ENCODE assay signal across 9 mouse cellular contexts in genomic region chr15:81064143-81064542, GRCm38 (mm10).
DNase-seq lines count a peak whose midpoint lies in the region; ATAC-seq and TF ChIP-seq lines count a peak whose summit lies in the region.
"Had no signal": no experiment of that assay in that cellular context is flagged by ENCODE, and none has a peak within 500 bp of the region (broad histone marks: within the 10 kb centered on the region; RNA-seq: fewer than 3 reads in every experiment).

No protein-coding gene starts in this region.

- no peak overlapping the region for H3K4me3 ChIP-seq in ES-E14 (ENCODE audit: insufficient read depth in 1 of 2, low read depth in 1 of 2, low read length in 2 of 2, poor library complexity in 1 of 2, severe bottlenecking in 1 of 2)
- H3K4me3 ChIP-seq in stomach, postnatal 0 days (ENCODE audit: low read depth, low read length): no peak overlapping the region
- H3K4me3 ChIP-seq in intestine, embryonic 16.5 days (ENCODE audit: low read length): no peak overlapping the region
- H3K4me3 ChIP-seq: heart, embryonic 13.5 days had no signal

- no peak for TF ChIP-seq EP300 in stomach, postnatal 0 days (optimal IDR thresholded peaks at IDR 0.05)

- peak; percentile 17 to 24 for DNase-seq in adrenal gland, postnatal 36 days
- DNase-seq in adrenal gland, adult 18-20 months (ENCODE audit: low spot score in 2 of 2): no peak
- DNase-seq in layer of hippocampus, adult 9-11 months: peak; percentile 34
- no peak for DNase-seq in layer of hippocampus, postnatal 36 days
- peak; percentile 40 for DNase-seq in ES-E14 (ENCODE audit: low read depth, low spot score)
- DNase-seq in embryo, embryonic 11 days: peak; percentile 56
- DNase-seq in stomach, postnatal 0 days (ENCODE audit: low spot score): no peak

- no peak overlapping the region for H3K27ac ChIP-seq in ES-E14 (ENCODE audit: insufficient read depth, low read depth, low read length, poor library complexity, severe bottlenecking)
- H3K27ac ChIP-seq in stomach, postnatal 0 days (replicated peaks): no peak overlapping the region
- no peak overlapping the region for H3K27ac ChIP-seq in intestine, embryonic 16.5 days (ENCODE audit: low read length)
- H3K27ac ChIP-seq: heart, embryonic 13.5 days had no signal

- peak; percentile 95 for TF ChIP-seq CTCF in stomach, postnatal 0 days (IDR thresholded peaks at IDR 0.05; ENCODE audit: low read depth)

- 58% methylated on average over 1 of the region's 1 CpGs for WGBS in stomach, postnatal 0 days
- 49% methylated on average over 1 of the region's 1 CpGs for WGBS in intestine, embryonic 16.5 days

- H3K4me2 ChIP-seq in stomach, postnatal 0 days (replicated peaks; ENCODE audit: low read depth): no peak overlapping the region
- no peak overlapping the region for H3K4me2 ChIP-seq in intestine, embryonic 16.5 days (ENCODE audit: low read depth, low read length)
- H3K4me2 ChIP-seq: heart, embryonic 13.5 days had no signal

- no peaks in the 10 kb centered on the region for H3K9me3 ChIP-seq in ES-E14 (ENCODE audit: control insufficient read depth, insufficient read depth, low read depth, low read length)
- H3K9me3 ChIP-seq in stomach, postnatal 0 days (ENCODE audit: control insufficient read depth, low read length): no peaks in the 10 kb centered on the region
- no peaks in the 10 kb centered on the region for H3K9me3 ChIP-seq in intestine, embryonic 16.5 days (ENCODE audit: control insufficient read depth, low read length)

- H3K36me3 ChIP-seq in ES-E14 (ENCODE audit: control insufficient read depth, insufficient read depth, low read length, poor library complexity, severe bottlenecking): no peaks in the 10 kb centered on the region
- H3K36me3 ChIP-seq in stomach, postnatal 0 days (ENCODE audit: control insufficient read depth, insufficient read depth, low read length): no peaks in the 10 kb centered on the region
- no peaks in the 10 kb centered on the region for H3K36me3 ChIP-seq in intestine, embryonic 16.5 days (ENCODE audit: control insufficient read depth, insufficient read depth, low read length)
- H3K36me3 ChIP-seq: heart, embryonic 13.5 days had no signal

- no peak for ATAC-seq in stomach, postnatal 0 days (ENCODE audit: low FRiP score, low TSS enrichment)
- no peak for ATAC-seq in intestine, embryonic 16.5 days

- H3K9ac ChIP-seq in ES-E14 (ENCODE audit: insufficient read depth, low read depth, low read length, poor library complexity, severe bottlenecking): no peak overlapping the region
- H3K9ac ChIP-seq in stomach, postnatal 0 days (ENCODE audit: low read length): no peak overlapping the region
- no peak overlapping the region for H3K9ac ChIP-seq in intestine, embryonic 16.5 days (ENCODE audit: low read depth, low read length)
- H3K9ac ChIP-seq: heart, embryonic 13.5 days had no signal

- in situ Hi-C loops in ES-E14 (cut with MboI; ENCODE audit: low sequenced_read_pairs in 2 of 2, unreplicated experiment in 2 of 2): no loop called here

- no peaks in the 10 kb centered on the region; a peak in 1 of 4 replicates for H3K4me1 ChIP-seq in ES-E14 (ENCODE audit: control insufficient read depth in 2 of 2, insufficient read depth in 2 of 2, low read length in 2 of 2, poor library complexity in 1 of 2)
- H3K4me1 ChIP-seq in stomach, postnatal 0 days (replicated peaks; ENCODE audit: control insufficient read depth, insufficient read depth): 0 out of 2 replicates have a peak, but pooled peaks cover 5% of the 10 kb centered on the region
- H3K4me1 ChIP-seq in intestine, embryonic 16.5 days (ENCODE audit: control insufficient read depth, insufficient read depth, low read length): peaks cover 16% of the 10 kb centered on the region

- H3K27me3 ChIP-seq in stomach, postnatal 0 days (ENCODE audit: control insufficient read depth, insufficient read depth, low read length): no peaks in the 10 kb centered on the region
- H3K27me3 ChIP-seq in intestine, embryonic 16.5 days (replicated peaks; ENCODE audit: control insufficient read depth, insufficient read depth, low read length): no peaks in the 10 kb centered on the region

TF ChIP-seq in ES-E14, 5 proteins besides CTCF, POLR2A, EP300 and RAD21:
- TF ChIP-seq MAFK (IDR thresholded peaks at IDR 0.05; ENCODE audit: insufficient read depth, low read depth, low read length) (0 out of 2 replicates have a peak, but pooled peaks have one; percentile 3), HCFC1 (IDR thresholded peaks at IDR 0.05; ENCODE audit: borderline replicate concordance, insufficient read depth, low read length) (no peak)

Comparison
In these comparisons a context has a peak if more than half of its experiments do, and no peak if none do; other contexts are left out.
1. DNase-seq: peak in adrenal gland, postnatal 36 days (2 of 2), layer of hippocampus, adult 9-11 months (single experiment), ES-E14 (single experiment) and embryo, embryonic 11 days (single experiment); none in adrenal gland, adult 18-20 months (0 of 2), layer of hippocampus, postnatal 36 days (0 of 2) and stomach, postnatal 0 days (single experiment).